Mouse (Mus musculus): ENCODE measurements at regions not wholly inside any gene's neighbourhood (a gene's known extent, or its start where the extent isn't known, plus 50 kb on each side); places are given as distances from the start of the nearest gene placed in this dataset.
A peak's percentile ranks its signal among the peaks of the same experiment; 100 is the strongest.

DNA sequence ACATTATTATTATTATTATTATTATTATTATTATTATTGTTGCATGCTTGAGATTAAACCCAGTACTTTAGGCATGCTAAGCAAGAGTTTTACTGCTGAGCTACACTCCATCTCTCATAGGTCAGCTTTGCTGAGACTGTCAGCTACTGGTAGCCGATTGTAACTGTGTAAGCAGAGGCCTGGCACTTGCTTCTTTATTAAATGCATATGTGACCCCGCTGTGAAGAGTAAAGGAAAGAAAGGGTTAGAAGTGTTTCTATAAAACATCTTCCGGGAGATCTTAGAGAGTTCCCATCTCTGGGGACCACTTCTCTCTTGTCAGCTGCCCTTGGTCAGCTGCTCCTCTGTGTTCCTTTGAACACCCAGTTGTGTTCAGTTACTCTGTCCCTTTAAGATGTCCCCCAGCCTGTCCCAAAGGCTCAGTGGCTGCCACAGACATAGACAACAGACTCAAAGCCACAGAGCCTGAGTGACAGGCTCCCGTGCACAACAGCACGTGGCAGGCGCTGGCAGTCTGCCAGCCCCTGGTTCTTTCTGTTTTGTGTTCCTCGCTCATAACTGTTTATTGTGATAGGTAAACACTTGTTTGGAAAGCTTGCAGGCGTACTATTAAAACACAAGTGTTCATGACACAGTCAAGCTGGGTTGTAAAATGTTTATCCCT is 563.7 kb upstream of the Auts2 start:
- Histone ChIP-seq H3K27ac (replicated peaks; ENCODE audit: low read depth, low read length) (no peak overlapping the region), H3K4me1 (ENCODE audit: control insufficient read depth, insufficient read depth, low read length) (no peaks in the 10 kb centered on the region), H3K4me3 (ENCODE audit: low read depth, low read length) (no peak overlapping the region), H3K27me3 (replicated peaks; ENCODE audit: control insufficient read depth, insufficient read depth, low read length) (no peaks in the 10 kb centered on the region), H3K36me3 (ENCODE audit: control insufficient read depth, insufficient read depth, low read length) (no peaks in the 10 kb centered on the region), H3K4me2 (ENCODE audit: low read depth, low read length) (no peak overlapping the region), H3K9ac (ENCODE audit: low read depth, low read length) (no peak overlapping the region), H3K9me3 (ENCODE audit: control insufficient read depth, low read length) (no peaks in the 10 kb centered on the region)
- DNase-seq (ENCODE audit: low spot score) (peak; percentile 76), ATAC-seq (ENCODE audit: low read depth) (peak; percentile 78)
- 14% methylated on average over 8 of the region's 8 CpGs for WGBS

DNA sequence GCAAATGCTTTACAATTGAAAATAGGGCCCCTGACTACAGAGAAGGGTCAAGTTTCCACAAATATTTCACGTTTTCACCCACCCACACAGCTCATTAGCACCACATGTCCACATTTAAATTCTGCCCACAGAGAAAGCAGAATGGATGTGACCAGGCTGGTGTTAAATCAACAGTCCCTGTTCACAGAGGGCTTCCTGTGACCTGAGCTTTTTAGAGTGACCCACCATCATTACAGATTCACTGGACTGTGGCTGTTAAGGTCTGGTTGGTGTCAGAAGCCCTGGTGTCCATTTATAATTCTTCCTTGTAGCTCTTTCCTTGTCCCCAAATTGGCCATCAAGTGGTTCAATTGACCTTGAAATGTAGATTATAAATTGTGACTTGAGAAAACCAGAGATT is 553.2 kb upstream of the Auts2 start:
- Histone ChIP-seq H3K4me1 (ENCODE audit: control insufficient read depth, insufficient read depth, low read length) (no peaks in the 10 kb centered on the region), H3K4me3 (ENCODE audit: low read depth, low read length) (no peak overlapping the region), H3K4me2 (ENCODE audit: low read depth, low read length) (no peak overlapping the region), H3K36me3 (ENCODE audit: control insufficient read depth, insufficient read depth, low read length) (no peaks in the 10 kb centered on the region), H3K27me3 (replicated peaks; ENCODE audit: control insufficient read depth, insufficient read depth, low read length) (no peaks in the 10 kb centered on the region), H3K9ac (ENCODE audit: low read depth, low read length) (no peak overlapping the region), H3K27ac (replicated peaks; ENCODE audit: low read depth, low read length) (no peak overlapping the region), H3K9me3 (ENCODE audit: control insufficient read depth, low read length) (no peaks in the 10 kb centered on the region)
- 33% methylated on average over 1 of the region's 1 CpGs for WGBS
- DNase-seq (ENCODE audit: low spot score) = no peak
- ATAC-seq (ENCODE audit: low read depth) = no peak

DNA sequence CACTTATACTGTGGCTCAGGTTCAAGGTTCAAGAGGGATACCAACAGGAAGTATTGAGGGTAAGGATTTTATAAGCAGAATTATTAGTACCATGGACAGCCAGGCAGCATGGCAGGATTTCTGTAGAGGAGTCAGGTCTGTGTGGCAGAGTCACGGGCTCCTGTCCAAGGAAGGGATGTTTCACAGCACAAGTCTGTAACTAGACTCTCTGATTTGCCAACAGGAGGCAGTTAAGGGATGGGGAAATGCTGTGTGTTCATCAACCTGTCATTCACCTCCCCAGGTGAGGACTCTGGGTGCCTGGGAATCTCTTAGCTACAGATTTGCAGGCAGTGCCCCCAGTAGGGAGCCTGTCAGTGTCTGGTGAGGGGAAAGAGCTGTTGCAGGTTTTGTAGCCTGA is 541.7 kb upstream of the Auts2 start:
- no peaks in the 10 kb centered on the region for H3K27me3 ChIP-seq (replicated peaks; ENCODE audit: control insufficient read depth, insufficient read depth, low read length)
- H3K9ac ChIP-seq (ENCODE audit: low read depth, low read length) = no peak overlapping the region
- no peak overlapping the region for H3K4me2 ChIP-seq (ENCODE audit: low read depth, low read length)
- no peak overlapping the region for H3K27ac ChIP-seq (replicated peaks; ENCODE audit: low read depth, low read length)
- ATAC-seq (ENCODE audit: low read depth) (no peak), DNase-seq (ENCODE audit: low spot score) (no peak)
- 64% methylated on average over 1 of the region's 1 CpGs for WGBS
- no peaks in the 10 kb centered on the region for H3K4me1 ChIP-seq (ENCODE audit: control insufficient read depth, insufficient read depth, low read length)
- no peak overlapping the region for H3K4me3 ChIP-seq (ENCODE audit: low read depth, low read length)
- H3K36me3 ChIP-seq (ENCODE audit: control insufficient read depth, insufficient read depth, low read length) = no peaks in the 10 kb centered on the region
- H3K9me3 ChIP-seq (ENCODE audit: control insufficient read depth, low read length) = no peaks in the 10 kb centered on the region

DNA sequence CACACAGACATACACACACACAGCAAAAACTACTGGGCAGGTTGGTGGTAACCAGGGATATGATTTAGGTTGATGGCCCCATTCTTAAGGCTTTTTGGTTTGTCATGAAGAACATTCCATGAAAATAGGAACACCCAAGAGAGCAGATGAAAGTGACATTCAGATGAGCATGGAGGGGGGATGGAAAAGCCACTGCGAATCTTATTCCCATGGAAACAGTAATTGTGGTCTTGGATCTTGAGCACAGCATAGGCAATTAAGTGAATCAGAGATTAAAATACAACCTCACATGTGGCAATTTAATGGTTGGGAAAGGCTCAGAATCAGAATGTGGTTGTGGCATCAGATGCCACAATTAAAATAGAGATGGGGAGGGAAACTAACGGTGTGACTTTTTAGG is 537.6 kb upstream of the Auts2 start:
- Histone ChIP-seq H3K9me3 (ENCODE audit: control insufficient read depth, low read length) (no peaks in the 10 kb centered on the region), H3K27ac (replicated peaks; ENCODE audit: low read depth, low read length) (no peak overlapping the region), H3K4me3 (ENCODE audit: low read depth, low read length) (no peak overlapping the region), H3K4me2 (ENCODE audit: low read depth, low read length) (no peak overlapping the region), H3K4me1 (ENCODE audit: control insufficient read depth, insufficient read depth, low read length) (no peaks in the 10 kb centered on the region), H3K27me3 (replicated peaks; ENCODE audit: control insufficient read depth, insufficient read depth, low read length) (no peaks in the 10 kb centered on the region), H3K36me3 (ENCODE audit: control insufficient read depth, insufficient read depth, low read length) (no peaks in the 10 kb centered on the region), H3K9ac (ENCODE audit: low read depth, low read length) (no peak overlapping the region)
- WGBS = 75% methylated on average over 2 of the region's 2 CpGs
- no peak for ATAC-seq (ENCODE audit: low read depth)
- peak; percentile 29 for DNase-seq (ENCODE audit: low spot score)

DNA sequence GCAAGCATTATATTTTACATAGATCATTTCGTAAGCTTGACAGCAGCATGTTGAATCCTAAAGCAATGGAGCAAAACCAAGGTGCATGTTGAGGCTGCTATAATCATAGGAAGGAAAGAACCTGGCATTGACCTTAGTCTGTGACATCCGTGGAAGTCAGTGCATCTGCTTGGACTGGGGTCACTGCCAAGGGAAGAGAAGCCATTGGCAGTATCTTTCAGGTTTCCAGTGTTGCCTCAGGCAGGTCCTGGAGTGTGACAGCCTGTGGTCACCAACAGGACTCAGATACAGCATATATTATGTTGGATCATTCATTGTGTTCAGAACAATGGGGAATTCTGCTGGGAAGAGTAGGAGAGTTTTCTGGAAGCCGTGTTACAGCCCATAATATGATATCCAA is 535.8 kb upstream of the Auts2 start:
- H3K9me3 ChIP-seq (ENCODE audit: control insufficient read depth, low read length) = no peaks in the 10 kb centered on the region
- no peak for ATAC-seq (ENCODE audit: low read depth)
- H3K4me1 ChIP-seq (ENCODE audit: control insufficient read depth, insufficient read depth, low read length) = no peaks in the 10 kb centered on the region
- DNase-seq (ENCODE audit: low spot score) = no peak
- H3K9ac ChIP-seq (ENCODE audit: low read depth, low read length) = no peak overlapping the region
- no peaks in the 10 kb centered on the region for H3K36me3 ChIP-seq (ENCODE audit: control insufficient read depth, insufficient read depth, low read length)
- 53% methylated on average over 3 of the region's 3 CpGs for WGBS
- H3K27me3 ChIP-seq (replicated peaks; ENCODE audit: control insufficient read depth, insufficient read depth, low read length) = no peaks in the 10 kb centered on the region
- no peak overlapping the region for H3K4me2 ChIP-seq (ENCODE audit: low read depth, low read length)
- no peak overlapping the region for H3K27ac ChIP-seq (replicated peaks; ENCODE audit: low read depth, low read length)
- H3K4me3 ChIP-seq (ENCODE audit: low read depth, low read length) = no peak overlapping the region

DNA sequence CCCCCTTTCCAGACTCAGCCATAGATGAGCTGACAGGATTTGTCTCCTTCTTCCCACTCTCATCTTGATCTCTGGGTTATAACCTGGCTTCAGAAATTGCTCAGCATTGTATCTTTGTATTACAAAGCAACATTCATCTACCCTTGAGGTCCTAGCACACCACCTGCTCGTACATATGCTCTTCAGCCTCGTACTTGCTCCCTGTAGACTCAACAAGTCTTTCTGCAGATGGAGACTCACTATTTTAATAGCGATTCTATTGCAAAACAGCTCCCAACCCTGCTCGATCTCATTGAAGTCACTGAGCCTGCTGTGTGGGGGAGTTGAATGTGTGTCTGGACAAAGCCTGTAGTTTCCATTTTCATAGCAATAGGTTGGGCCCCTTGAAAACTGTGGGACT is 535.2 kb upstream of the Auts2 start:
- WGBS = 58% methylated on average over 4 of the region's 4 CpGs

DNA sequence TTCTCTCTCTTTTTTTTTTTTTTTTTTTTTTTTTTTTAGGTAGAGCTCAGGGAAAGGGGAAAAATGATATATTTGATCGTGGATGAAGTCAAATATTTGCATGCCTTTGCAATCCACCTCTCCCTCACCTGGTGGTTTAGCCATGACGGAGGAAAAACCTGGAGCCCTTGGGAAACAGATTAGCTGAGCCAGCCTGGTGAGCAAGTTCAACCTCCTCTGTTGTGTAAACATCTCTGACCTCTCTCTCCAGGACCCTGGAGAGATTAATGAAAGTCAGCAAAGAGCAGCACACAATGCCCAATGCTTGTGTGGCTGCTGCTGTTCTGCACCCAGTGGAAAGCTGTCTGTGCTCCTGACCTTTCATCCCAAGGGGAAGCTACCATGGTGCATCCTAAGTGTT is 530.2 kb upstream of the Auts2 start:
- ATAC-seq (ENCODE audit: low read depth) = no peak
- no peaks in the 10 kb centered on the region for H3K4me1 ChIP-seq (ENCODE audit: control insufficient read depth, insufficient read depth, low read length)

More for the DNA sequence above, 535.2 kb upstream of the Auts2 start:
- Histone ChIP-seq H3K4me3 (ENCODE audit: low read depth, low read length) (no peak overlapping the region), H3K9me3 (ENCODE audit: control insufficient read depth, low read length) (no peaks in the 10 kb centered on the region), H3K27ac (replicated peaks; ENCODE audit: low read depth, low read length) (no peak overlapping the region), H3K27me3 (replicated peaks; ENCODE audit: control insufficient read depth, insufficient read depth, low read length) (no peaks in the 10 kb centered on the region), H3K9ac (ENCODE audit: low read depth, low read length) (no peak overlapping the region), H3K36me3 (ENCODE audit: control insufficient read depth, insufficient read depth, low read length) (no peaks in the 10 kb centered on the region), H3K4me1 (ENCODE audit: control insufficient read depth, insufficient read depth, low read length) (no peaks in the 10 kb centered on the region), H3K4me2 (ENCODE audit: low read depth, low read length) (no peak overlapping the region)
- ATAC-seq (ENCODE audit: low read depth) = no peak
- DNase-seq (ENCODE audit: low spot score) = no peak

DNA sequence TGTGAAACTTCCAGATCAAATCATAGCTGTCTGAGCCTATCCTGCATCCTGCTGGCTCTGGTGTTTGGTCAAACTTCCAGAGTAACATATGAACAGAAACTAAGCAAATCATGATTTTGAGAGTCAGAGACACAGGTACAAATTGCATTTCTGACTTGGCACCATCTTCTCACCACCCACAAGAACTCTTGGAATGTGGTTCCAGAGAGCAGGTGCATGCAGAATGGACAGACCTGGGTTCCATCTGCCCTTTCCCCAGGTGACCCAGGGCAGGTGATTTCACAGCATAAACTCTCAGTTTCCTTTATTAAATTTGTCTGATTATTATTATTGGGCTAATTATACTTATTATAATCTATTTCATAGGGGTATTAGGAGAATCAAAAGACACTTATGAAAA is 527.0 kb upstream of the Auts2 start:
- ATAC-seq (ENCODE audit: low read depth) (no peak), DNase-seq (ENCODE audit: low spot score) (no peak)
- Histone ChIP-seq H3K27ac (replicated peaks; ENCODE audit: low read depth, low read length) (no peak overlapping the region), H3K4me2 (ENCODE audit: low read depth, low read length) (no peak overlapping the region), H3K27me3 (replicated peaks; ENCODE audit: control insufficient read depth, insufficient read depth, low read length) (no peaks in the 10 kb centered on the region), H3K9ac (ENCODE audit: low read depth, low read length) (no peak overlapping the region), H3K36me3 (ENCODE audit: control insufficient read depth, insufficient read depth, low read length) (no peaks in the 10 kb centered on the region), H3K9me3 (ENCODE audit: control insufficient read depth, low read length) (no peaks in the 10 kb centered on the region), H3K4me3 (ENCODE audit: low read depth, low read length) (no peak overlapping the region), H3K4me1 (ENCODE audit: control insufficient read depth, insufficient read depth, low read length) (no peaks in the 10 kb centered on the region)

More for the DNA sequence above, 530.2 kb upstream of the Auts2 start:
- Histone ChIP-seq H3K27ac (replicated peaks; ENCODE audit: low read depth, low read length) (no peak overlapping the region), H3K9me3 (ENCODE audit: control insufficient read depth, low read length) (no peaks in the 10 kb centered on the region), H3K4me3 (ENCODE audit: low read depth, low read length) (no peak overlapping the region), H3K9ac (ENCODE audit: low read depth, low read length) (no peak overlapping the region), H3K27me3 (replicated peaks; ENCODE audit: control insufficient read depth, insufficient read depth, low read length) (no peaks in the 10 kb centered on the region), H3K36me3 (ENCODE audit: control insufficient read depth, insufficient read depth, low read length) (no peaks in the 10 kb centered on the region), H3K4me2 (ENCODE audit: low read depth, low read length) (no peak overlapping the region)
- DNase-seq (ENCODE audit: low spot score) = no peak
- WGBS = 36% methylated on average over 2 of the region's 2 CpGs

DNA sequence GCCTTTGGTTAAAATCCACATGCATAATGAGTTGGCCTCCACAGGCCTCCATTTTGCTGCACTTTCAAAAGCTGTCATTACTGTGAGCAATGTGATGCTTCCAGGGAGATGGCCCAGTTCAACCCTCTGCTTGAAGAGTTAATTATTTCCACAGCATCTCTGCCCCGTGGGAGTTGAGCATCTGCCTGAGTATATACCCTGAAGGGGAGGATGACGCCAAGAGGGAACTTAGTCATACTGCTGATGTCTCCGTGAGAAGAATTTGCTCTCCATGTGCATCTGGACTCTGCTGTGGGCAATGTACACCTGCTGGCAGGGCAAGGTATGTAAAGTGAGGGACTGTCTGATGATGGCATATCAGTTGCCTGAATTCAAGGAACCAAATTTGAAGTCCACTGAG is 519.3 kb upstream of the Auts2 start:
- H3K9ac ChIP-seq (ENCODE audit: low read depth, low read length) = no peak overlapping the region
- DNase-seq (ENCODE audit: low spot score) = peak; percentile 32
- H3K4me2 ChIP-seq (ENCODE audit: low read depth, low read length) = no peak overlapping the region
- H3K9me3 ChIP-seq (ENCODE audit: control insufficient read depth, low read length) = no peaks in the 10 kb centered on the region
- no peaks in the 10 kb centered on the region for H3K27me3 ChIP-seq (replicated peaks; ENCODE audit: control insufficient read depth, insufficient read depth, low read length)
- H3K4me1 ChIP-seq (ENCODE audit: control insufficient read depth, insufficient read depth, low read length) = no peaks in the 10 kb centered on the region
- no peak overlapping the region for H3K4me3 ChIP-seq (ENCODE audit: low read depth, low read length)
- no peaks in the 10 kb centered on the region for H3K36me3 ChIP-seq (ENCODE audit: control insufficient read depth, insufficient read depth, low read length)
- ATAC-seq (ENCODE audit: low read depth) = no peak
- WGBS = 74% methylated on average over 3 of the region's 3 CpGs
- H3K27ac ChIP-seq (replicated peaks; ENCODE audit: low read depth, low read length) = no peak overlapping the region
